Mouse (Mus musculus) ES-CJ7 (cell line): Measurements from ENCODE around the gene Alcam.

ENCODE experiments used
- DNase-seq: peaks from one replicate; pipeline ENCODE4 v3.0.0; 2011; ENCODE audit warnings: low read depth, low spot score

Gene Alcam

GRCm38 (mm10) chr16:52443055-52443454 lies 10.8 kb downstream of the Alcam start:
- DNase-seq: no peak

- no peak for DNase-seq
Measured at GRCm38 (mm10) chr16:52439600-52439999, 14.3 kb downstream of the Alcam start.

- no peak for DNase-seq
Measured at GRCm38 (mm10) chr16:52439007-52439406, 14.9 kb downstream of the Alcam start.

GRCm38 (mm10) chr16:52438216-52438904 lies 15.5 kb downstream of the Alcam start:
- no peak for DNase-seq

GRCm38 (mm10) chr16:52433189-52433588 lies 20.7 kb downstream of the Alcam start:
- DNase-seq: no peak

- no peak for DNase-seq
Measured at GRCm38 (mm10) chr16:52432072-52432471, 21.8 kb downstream of the Alcam start.

- DNase-seq: no peak
Measured at GRCm38 (mm10) chr16:52431590-52431989, 22.3 kb downstream of the Alcam start.

- no peak for DNase-seq
Measured at GRCm38 (mm10) chr16:52430073-52430472, 23.8 kb downstream of the Alcam start.

GRCm38 (mm10) chr16:52429661-52430060 lies 24.2 kb downstream of the Alcam start:
- DNase-seq: no peak

GRCm38 (mm10) chr16:52428505-52428904 lies 25.4 kb downstream of the Alcam start:
- no peak for DNase-seq

- DNase-seq: no peak
Measured at GRCm38 (mm10) chr16:52418568-52419158, 35.2 kb downstream of the Alcam start.

GRCm38 (mm10) chr16:52417982-52418381 lies 35.9 kb downstream of the Alcam start:
- no peak for DNase-seq

GRCm38 (mm10) chr16:52417146-52417545 lies 36.7 kb downstream of the Alcam start:
- no peak for DNase-seq

GRCm38 (mm10) chr16:52413714-52414113 lies 40.2 kb downstream of the Alcam start:
- no peak for DNase-seq

GRCm38 (mm10) chr16:52406072-52406471 lies 47.8 kb downstream of the Alcam start:
- no peak for DNase-seq

GRCm38 (mm10) chr16:52405272-52405671 lies 48.6 kb downstream of the Alcam start:
- DNase-seq: no peak

GRCm38 (mm10) chr16:52399112-52399511 lies 54.8 kb downstream of the Alcam start:
- no peak for DNase-seq

- no peak for DNase-seq
Measured at GRCm38 (mm10) chr16:52386781-52387300, 67.0 kb downstream of the Alcam start.

GRCm38 (mm10) chr16:52383456-52384185 lies 70.3 kb downstream of the Alcam start:
- DNase-seq: no peak

GRCm38 (mm10) chr16:52378811-52379597 lies 74.9 kb downstream of the Alcam start:
- DNase-seq: no peak

- DNase-seq: no peak
Measured at GRCm38 (mm10) chr16:52376827-52377226, 77.0 kb downstream of the Alcam start.

GRCm38 (mm10) chr16:52371956-52372355 lies 81.9 kb downstream of the Alcam start:
- DNase-seq: no peak
